ENCODE assay signal across 8 mouse cellular contexts in the genomic region with DNA sequence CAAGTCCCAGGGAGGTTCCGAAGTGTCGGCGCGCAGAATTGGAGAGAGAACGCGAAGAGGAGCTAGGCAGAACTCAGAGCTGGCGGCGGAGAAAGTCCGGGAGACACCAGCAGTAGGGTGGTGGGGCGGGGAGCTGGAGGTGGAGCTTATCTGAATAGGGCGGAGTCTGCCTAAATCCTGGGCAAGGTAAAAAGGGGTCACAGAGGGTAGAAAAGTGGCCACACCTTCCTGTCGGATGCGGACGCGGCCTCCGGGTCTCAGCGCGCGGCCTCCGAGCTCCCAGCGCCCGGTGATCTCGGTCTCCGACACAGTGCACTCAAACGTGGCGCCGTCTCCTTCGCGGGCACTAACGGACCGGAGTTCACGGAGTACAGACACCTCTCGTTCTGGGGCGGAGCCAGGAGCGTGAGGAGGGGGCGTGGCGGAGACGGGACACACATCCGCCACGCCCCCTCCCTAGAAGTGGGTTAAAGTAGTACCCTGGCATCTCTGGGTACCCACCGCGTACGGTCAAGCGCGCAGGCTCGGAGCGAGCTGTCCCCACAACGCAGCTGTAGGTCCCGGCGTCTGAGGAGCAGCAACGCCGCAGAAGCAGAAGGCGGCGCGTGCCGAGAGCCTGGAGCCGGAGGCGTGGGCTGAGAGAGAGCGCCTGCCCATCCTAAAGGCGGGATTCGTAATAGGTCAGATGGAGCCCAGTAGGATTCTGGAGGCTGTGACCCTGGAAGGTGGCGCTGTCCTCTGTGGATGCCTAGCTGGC. TPM values are rescaled to one million over a fixed set of nuclear protein-coding genes. Genes with fewer than 3 reads are reported as not detected.
DNase-seq lines count a peak whose midpoint lies in the region; ATAC-seq and TF ChIP-seq lines count a peak whose summit lies in the region.

No protein-coding gene starts in this region.

- peak; percentile 68 for ATAC-seq in embryonic facial prominence, embryonic 13.5 days (ENCODE audit: insufficient number of reproducible peaks, insufficient read depth, low FRiP score, low TSS enrichment, low read depth)
- ATAC-seq in hindbrain, embryonic 11.5 days (ENCODE audit: low FRiP score) = peak; percentile 70
- no peak for ATAC-seq in monocyte, adult 5-6 weeks (replicated peaks; ENCODE audit: insufficient number of reproducible peaks, low FRiP score, low TSS enrichment, poor library complexity, severe bottlenecking)

- H3K4me1 ChIP-seq in CH12.LX (ENCODE audit: control insufficient read depth in 1 of 2, insufficient read depth in 2 of 2) = peaks cover 14 to 17% of the 10 kb centered on the region in 2 experiments
- H3K4me1 ChIP-seq in embryonic facial prominence, embryonic 13.5 days = peaks cover 21% of the 10 kb centered on the region
- peaks cover 2% of the 10 kb centered on the region; the same call in 1 of the 2 replicates for H3K4me1 ChIP-seq in hindbrain, embryonic 11.5 days (replicated peaks; ENCODE audit: control insufficient read depth, insufficient read depth, low read length)

- in situ Hi-C loops in CH12.LX (cut with MboI; ENCODE audit: low pct_ligation_motif_present, low pct_unique_long_range_greater_than_20kb, low sequenced_read_pairs) = no loop called here

- no peak for TF ChIP-seq RAD21 in CH12.LX (IDR thresholded peaks at IDR 0.05; ENCODE audit: low read depth, low read length)

- dilution Hi-C loops in CH12.LX (cut with MboI; ENCODE audit: extremely low pct_ligation_motif_present, extremely low pct_unique_long_range_greater_than_20kb, low sequenced_read_pairs) = no loop called here

- H3K79me2 ChIP-seq in CH12.LX (replicated peaks; ENCODE audit: control insufficient read depth, extremely low read depth, insufficient read depth, poor library complexity, severe bottlenecking) = no peaks in the 10 kb centered on the region

- DNase-seq in CH12.LX (ENCODE audit: extremely low read depth) = peak; percentile 79
- peak; percentile 90 for DNase-seq in adrenal gland, postnatal 10 days
- DNase-seq in hindbrain, embryonic 11.5 days (ENCODE audit: low spot score) = peak; percentile 82
- DNase-seq in left cerebral cortex, adult 8-10 months (ENCODE audit: low spot score in 2 of 2) = peak; percentile 46 to 57
- peak; percentile 73 to 75 for DNase-seq in lung, postnatal 4 days
- DNase-seq in right cerebral cortex, postnatal 10 days (ENCODE audit: low spot score in 2 of 2) = peak; percentile 83 to 84

- TF ChIP-seq CTCF in CH12.LX (conservative IDR thresholded peaks at IDR 0.05 in 1 of 2, IDR thresholded peaks at IDR 0.05 in 1 of 2; ENCODE audit: low read depth in 2 of 2, low read length in 2 of 2) = no peak

- H3K9me3 ChIP-seq in CH12.LX (replicated peaks; ENCODE audit: low read length) = no peaks in the 10 kb centered on the region
- H3K9me3 ChIP-seq in embryonic facial prominence, embryonic 13.5 days = no peaks in the 10 kb centered on the region
- H3K9me3 ChIP-seq in hindbrain, embryonic 11.5 days (ENCODE audit: control insufficient read depth, low read length) = no peaks in the 10 kb centered on the region

- H3K4me2 ChIP-seq in CH12.LX (ENCODE audit: insufficient read depth, low read depth, poor library complexity, severe bottlenecking) = peak overlapping the region; percentile 93
- peak overlapping the region; percentile 82 for H3K4me2 ChIP-seq in embryonic facial prominence, embryonic 13.5 days
- peak overlapping the region; percentile 85 for H3K4me2 ChIP-seq in hindbrain, embryonic 11.5 days (replicated peaks; ENCODE audit: low read depth, low read length)

- H3K9ac ChIP-seq in CH12.LX (ENCODE audit: insufficient read depth, low read depth) = peak overlapping the region; percentile 7
- H3K9ac ChIP-seq in embryonic facial prominence, embryonic 13.5 days = peak overlapping the region; percentile 65
- peak overlapping the region; percentile 28; the same call in 1 of the 2 replicates for H3K9ac ChIP-seq in hindbrain, embryonic 11.5 days (ENCODE audit: low read depth, low read length)

- H3K4me3 ChIP-seq in CH12.LX (replicated peaks in 1 of 3; ENCODE audit: low read depth in 2 of 3, low read length in 2 of 3, poor library complexity in 1 of 3) = peak overlapping the region; percentile 37 to 72 (median 53)
- peak overlapping the region; percentile 56 for H3K4me3 ChIP-seq in embryonic facial prominence, embryonic 13.5 days
- peak overlapping the region; percentile 43 for H3K4me3 ChIP-seq in hindbrain, embryonic 11.5 days (ENCODE audit: low read depth, low read length)

- peaks cover 0 to 1% of the 10 kb centered on the region in 2 experiments for H3K36me3 ChIP-seq in CH12.LX (replicated peaks in 1 of 2; ENCODE audit: control insufficient read depth in 1 of 2, insufficient read depth in 1 of 2, low read length in 1 of 2)
- H3K36me3 ChIP-seq in embryonic facial prominence, embryonic 13.5 days = peaks cover 40% of the 10 kb centered on the region
- peaks cover 3% of the 10 kb centered on the region; the same call in 1 of the 2 replicates for H3K36me3 ChIP-seq in hindbrain, embryonic 11.5 days (ENCODE audit: control insufficient read depth, insufficient read depth, low read length)

- no peak for TF ChIP-seq EP300 in CH12.LX (IDR thresholded peaks at IDR 0.05; ENCODE audit: low read length)

- TF ChIP-seq POLR2A in CH12.LX (IDR thresholded peaks at IDR 0.05; ENCODE audit: low read depth, low read length) = peak; percentile 40; the same call in 1 of the 2 replicates

- no peak overlapping the region for H3K27ac ChIP-seq in CH12.LX (ENCODE audit: insufficient read depth, low read depth)
- no peak overlapping the region for H3K27ac ChIP-seq in embryonic facial prominence, embryonic 13.5 days
- H3K27ac ChIP-seq in hindbrain, embryonic 11.5 days (ENCODE audit: low read depth, low read length) = no peak overlapping the region

- WGBS in embryonic facial prominence, embryonic 13.5 days = 0% methylated on average over 62 of the region's 62 CpGs
- WGBS in hindbrain, embryonic 11.5 days = under 1% methylated on average over 61 of the region's 62 CpGs

- H3K27me3 ChIP-seq in CH12.LX (replicated peaks) = peaks cover 67% of the 10 kb centered on the region
- peaks cover 73% of the 10 kb centered on the region for H3K27me3 ChIP-seq in embryonic facial prominence, embryonic 13.5 days
- peaks cover 53% of the 10 kb centered on the region for H3K27me3 ChIP-seq in hindbrain, embryonic 11.5 days (ENCODE audit: control insufficient read depth, insufficient read depth, low read length)

TF ChIP-seq in CH12.LX, 34 proteins besides CTCF, POLR2A, EP300 and RAD21 (continues in another document):
- no peak for TF ChIP-seq TBP (conservative IDR thresholded peaks at IDR 0.05; ENCODE audit: low read depth, low read length)
- TF ChIP-seq HCFC1 (IDR thresholded peaks at IDR 0.05; ENCODE audit: low read depth, low read length) = no peak
- peak; percentile 27; the same call in 1 of the 2 replicates for TF ChIP-seq BHLHE40 (IDR thresholded peaks at IDR 0.05; ENCODE audit: low read depth, low read length)
- peak; percentile 44; the same call in 1 of the 2 replicates for TF ChIP-seq MAX (IDR thresholded peaks at IDR 0.05; ENCODE audit: low read length)

RNA-seq across cellular contexts. Expression of a gene that starts 8.3 kb away (rescaled TPM):
- total RNA-seq in CH12.LX (2012; rRNA removed) (1.1 and 1.4 TPM in 2 replicates), CH12.LX (2014; rRNA removed) (0.51 and 0.81 TPM in 2 replicates)
- polyA plus RNA-seq in CH12.LX (2012; ENCODE audit: insufficient read length, low read depth) = 0.80 and 0.90 TPM in 2 replicates
- total RNA-seq in adrenal gland, postnatal 10 days (2021) = 1 to 10 TPM; 2.5 to 3.8 TPM
- 1.1 and 1.5 TPM in 2 replicates for polyA plus RNA-seq in embryonic facial prominence, embryonic 13.5 days (2015; fragmentation: Nextera tagmentation; extraction: Ambion mirVana)
- 11.1 and 11.6 TPM in 2 replicates for polyA plus RNA-seq in hindbrain, embryonic 11.5 days (2014; fragmentation: Nextera tagmentation; extraction: Ambion mirVana)
- total RNA-seq in left cerebral cortex, adult 8-10 months (2022) = 10 to 100 TPM; 62.4 to 70.5 (median 64.8) TPM
- total RNA-seq in monocyte, adult 5-6 weeks (2017) = 0.21 to 3.7 TPM (median 0.86 TPM) in 3 replicates

RNA-seq across cellular contexts. Expression of a gene that starts 8.5 kb away (rescaled TPM):
- 30.4 and 32.6 TPM in 2 replicates for total RNA-seq in CH12.LX (2012; rRNA removed)
- total RNA-seq in CH12.LX (2014; rRNA removed) = 14.6 and 14.8 TPM in 2 replicates
- 17.5 and 20.6 TPM in 2 replicates for polyA plus RNA-seq in CH12.LX (2012; ENCODE audit: insufficient read length, low read depth)
- 10 to 100 TPM; 36.9 to 43.6 TPM for total RNA-seq in adrenal gland, postnatal 10 days (2021)
- polyA plus RNA-seq in embryonic facial prominence, embryonic 13.5 days (2015; fragmentation: Nextera tagmentation; extraction: Ambion mirVana) = 30.6 and 31.5 TPM in 2 replicates
- 17.8 and 20.2 TPM in 2 replicates for polyA plus RNA-seq in hindbrain, embryonic 11.5 days (2014; fragmentation: Nextera tagmentation; extraction: Ambion mirVana)
- total RNA-seq in left cerebral cortex, adult 8-10 months (2022) = 10 to 100 TPM; 76.6 to 84.3 (median 80.0) TPM
- total RNA-seq in monocyte, adult 5-6 weeks (2017) = 3.6 to 11.4 TPM (median 4.3 TPM) in 3 replicates

RNA-seq across cellular contexts. Expression of a gene that starts 18.7 kb away (rescaled TPM):
- total RNA-seq in CH12.LX (2012; rRNA removed) (0.29 and 0.47 TPM in 2 replicates), CH12.LX (2014; rRNA removed) (not detected in 2 replicates)
- 0.84 and 1.2 TPM in 2 replicates for polyA plus RNA-seq in CH12.LX (2012; ENCODE audit: insufficient read length, low read depth)
- total RNA-seq in adrenal gland, postnatal 10 days (2021) = 100 to 1,000 TPM in 1 of 2 experiments, 10 to 100 TPM in 1; 95.2 to 118 TPM
- polyA plus RNA-seq in embryonic facial prominence, embryonic 13.5 days (2015; fragmentation: Nextera tagmentation; extraction: Ambion mirVana) = 62.3 and 67.1 TPM in 2 replicates
- 34.0 and 34.4 TPM in 2 replicates for polyA plus RNA-seq in hindbrain, embryonic 11.5 days (2014; fragmentation: Nextera tagmentation; extraction: Ambion mirVana)
- 10 to 100 TPM; 25.9 to 30.7 (median 28.7) TPM for total RNA-seq in left cerebral cortex, adult 8-10 months (2022)
- not detected in 3 replicates for total RNA-seq in monocyte, adult 5-6 weeks (2017)

RNA-seq across cellular contexts. Expression of a gene that starts 19.3 kb away (rescaled TPM):
- total RNA-seq in CH12.LX (2012; rRNA removed) (not detected in 2 replicates), CH12.LX (2014; rRNA removed) (not detected in 2 replicates)
- not detected in 2 replicates for polyA plus RNA-seq in CH12.LX (2012; ENCODE audit: insufficient read length, low read depth)
- 10 to 100 TPM; 47.4 to 78.9 TPM for total RNA-seq in adrenal gland, postnatal 10 days (2021)
- 12.3 and 13.2 TPM in 2 replicates for polyA plus RNA-seq in embryonic facial prominence, embryonic 13.5 days (2015; fragmentation: Nextera tagmentation; extraction: Ambion mirVana)
- 1.3 and 2.0 TPM in 2 replicates for polyA plus RNA-seq in hindbrain, embryonic 11.5 days (2014; fragmentation: Nextera tagmentation; extraction: Ambion mirVana)
- 10 to 100 TPM; 18.8 to 24.0 (median 21.0) TPM for total RNA-seq in left cerebral cortex, adult 8-10 months (2022)
- not detected in 3 replicates for total RNA-seq in monocyte, adult 5-6 weeks (2017)

RNA-seq across cellular contexts. Expression of a gene that starts 33.7 kb away (rescaled TPM):
- total RNA-seq in CH12.LX (2012; rRNA removed) = 16.9 and 17.3 TPM in 2 replicates
- total RNA-seq in CH12.LX (2014; rRNA removed) = 11.6 and 16.0 TPM in 2 replicates
- 36.9 and 38.5 TPM in 2 replicates for polyA plus RNA-seq in CH12.LX (2012; ENCODE audit: insufficient read length, low read depth)
- 10 to 100 TPM; 17.0 to 21.9 TPM for total RNA-seq in adrenal gland, postnatal 10 days (2021)
- 22.0 and 22.5 TPM in 2 replicates for polyA plus RNA-seq in embryonic facial prominence, embryonic 13.5 days (2015; fragmentation: Nextera tagmentation; extraction: Ambion mirVana)
- polyA plus RNA-seq in hindbrain, embryonic 11.5 days (2014; fragmentation: Nextera tagmentation; extraction: Ambion mirVana) = 11.8 and 13.4 TPM in 2 replicates
- 10 to 100 TPM; 28.0 to 34.1 (median 32.2) TPM for total RNA-seq in left cerebral cortex, adult 8-10 months (2022)
- 19.2 to 30.0 TPM (median 26.6 TPM) in 3 replicates for total RNA-seq in monocyte, adult 5-6 weeks (2017)

Comparison
In these comparisons a context has a peak if more than half of its experiments do, and no peak if none do; other contexts are left out.
1. H3K9ac ChIP-seq: peak in every context shown above with its lines; median percentile 65 in embryonic facial prominence, embryonic 13.5 days; 28 in hindbrain, embryonic 11.5 days; 7 in CH12.LX.
2. RNA of a gene that starts 8.3 kb away (total RNA-seq): 62.4 to 70.5 TPM in left cerebral cortex, adult 8-10 months; 2.5 to 3.8 TPM in adrenal gland, postnatal 10 days, 0.51 to 1.4 TPM in CH12.LX and 0.21 to 3.7 TPM in monocyte, adult 5-6 weeks; every median in the first group is over 10 times any median in the second.
3. RNA of a gene that starts 18.7 kb away (total RNA-seq): 95.2 to 118 TPM in adrenal gland, postnatal 10 days and 25.9 to 30.7 TPM in left cerebral cortex, adult 8-10 months; 0.29 to 0.47 TPM in CH12.LX and not detected in monocyte, adult 5-6 weeks; every median in the first group is over 10 times any median in the second.
4. Peak in every context shown above with its lines, with median percentiles within 50 percentile points of each other: DNase-seq, H3K4me2 ChIP-seq and H3K4me3 ChIP-seq.